Mouse (Mus musculus) kidney, embryonic 16.5 days (tissue): ENCODE results near the gene Adora1. TPM values are rescaled to one million over a fixed set of nuclear protein-coding genes. Genes with fewer than 3 reads are reported as not detected.
A peak's percentile ranks its signal among the peaks of the same experiment; 100 is the strongest.

Experiments
- ATAC-seq: fragments of 200-750 bp; cut with Nextera tagmentation; 2 replicates; pipeline ENCODE4 v1.8.0; 2017; ENCODE audit warnings: moderate TSS enrichment; ENCODE audit not compliant: low FRiP score, low TSS enrichment
- H3K27ac ChIP-seq: fragments of 300-500 bp; sonication (generic); 2 replicates; pipeline ENCODE4 v1.5.1; 2014; ENCODE audit warnings: low read length
- H3K27me3 ChIP-seq: fragments of 300-500 bp; sonication (generic); 2 replicates; pipeline ENCODE4 v1.6.1; 2014; ENCODE audit warnings: low read length, control low read depth, mixed read lengths; ENCODE audit not compliant: insufficient read depth
- H3K36me3 ChIP-seq: fragments of 300-500 bp; sonication (generic); 2 replicates; pipeline ENCODE4 v1.6.1; 2014; ENCODE audit warnings: low read length, control low read depth, mixed read lengths; ENCODE audit not compliant: insufficient read depth
- H3K4me1 ChIP-seq: fragments of 300-500 bp; sonication (generic); 2 replicates; pipeline ENCODE4 v1.6.1; 2014; ENCODE audit warnings: low read length, control low read depth, mixed read lengths; ENCODE audit not compliant: insufficient read depth
- H3K4me2 ChIP-seq: fragments of 300-500 bp; sonication (generic); replicated peaks from 2 replicates; pipeline ENCODE4 v1.6.1; 2014; ENCODE audit warnings: low read depth, low read length
- H3K4me3 ChIP-seq: fragments of 300-500 bp; sonication (generic); 2 replicates; pipeline ENCODE4 v1.5.1; 2014; ENCODE audit warnings: mild to moderate bottlenecking, low read length
- H3K9ac ChIP-seq: fragments of 300-500 bp; sonication (generic); replicated peaks from 2 replicates; pipeline ENCODE4 v1.6.1; 2014; ENCODE audit warnings: low read length
- H3K9me3 ChIP-seq: fragments of 300-500 bp; sonication (generic); 2 replicates; pipeline ENCODE4 v1.6.1; 2016; ENCODE audit warnings: low read length, control low read depth
- WGBS: fragments of 180-500 bp; shearing (Covaris S2); extraction: QIAGEN DNeasy Blood & Tissue Kit; methylation state at CpG from one replicate; pipeline ENCODE4 v1.1.7; 2014; 5-methylcytosine and 5-hydroxymethylcytosine counted together
- polyA plus RNA-seq: library from polyadenylated mRNA; unstranded; fragments of >200 nt; fragmentation: Nextera tagmentation; extraction: Ambion mirVana; gene quantifications from 2 replicates; pipeline ENCODE4 v1.2.1, GENCODE M21; 2015

Adora1 gene
- polyA plus RNA-seq, 1 experiment from 2014 or later = 10.4 TPM

GRCm38 (mm10) chr1:134151655-134152412, 83.4 kb downstream of the Adora1 start:
- H3K4me3 ChIP-seq = no peak overlapping the region
- H3K4me1 ChIP-seq = no peaks in the 10 kb centered on the region
- no peak overlapping the region for H3K4me2 ChIP-seq
- no peaks in the 10 kb centered on the region for H3K27me3 ChIP-seq
- H3K27ac ChIP-seq = no peak overlapping the region
- WGBS = 27% methylated on average over 13 of the region's 13 CpGs
- no peak overlapping the region for H3K9ac ChIP-seq
- H3K36me3 ChIP-seq = no peaks in the 10 kb centered on the region
- peak; percentile 81 for ATAC-seq
- H3K9me3 ChIP-seq = peaks cover 5% of the 10 kb centered on the region

DNA sequence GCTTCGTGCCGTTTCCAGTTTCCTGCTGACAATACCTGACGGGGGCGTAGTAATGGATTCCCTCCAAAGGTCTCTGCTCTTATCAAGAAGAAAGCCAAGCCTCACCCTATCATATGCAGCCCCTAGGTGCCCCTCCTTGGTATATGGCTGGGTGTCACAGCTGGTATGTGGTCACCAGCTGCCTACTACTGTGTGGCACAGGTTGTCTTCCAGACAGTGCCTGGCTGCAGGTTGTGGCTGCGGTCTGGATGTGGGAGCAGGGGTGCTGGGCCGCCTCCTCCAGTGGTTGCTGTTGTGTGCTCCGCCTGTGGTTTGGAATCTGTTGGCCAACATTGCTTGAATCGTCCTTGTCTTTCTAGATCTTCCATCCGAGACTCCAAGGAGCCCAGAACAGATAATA, 84.5 kb downstream of the Adora1 start:
- Histone ChIP-seq H3K27ac (no peak overlapping the region), H3K27me3 (no peaks in the 10 kb centered on the region), H3K4me3 (no peak overlapping the region), H3K4me2 (no peak overlapping the region), H3K9me3 (peaks cover 5% of the 10 kb centered on the region), H3K36me3 (no peaks in the 10 kb centered on the region), H3K4me1 (no peaks in the 10 kb centered on the region), H3K9ac (no peak overlapping the region)
- 92% methylated on average over 9 of the region's 9 CpGs for WGBS
- 0 out of 2 replicates have a peak, but pooled peaks have one; percentile 18 for ATAC-seq

- WGBS = 35% methylated on average over 8 of the region's 8 CpGs
- H3K9me3 ChIP-seq = peaks cover 4% of the 10 kb centered on the region
- no peak overlapping the region for H3K9ac ChIP-seq
- H3K4me2 ChIP-seq = no peak overlapping the region
- no peaks in the 10 kb centered on the region for H3K36me3 ChIP-seq
- no peaks in the 10 kb centered on the region for H3K4me1 ChIP-seq
- no peak overlapping the region for H3K27ac ChIP-seq
- no peak overlapping the region for H3K4me3 ChIP-seq
- H3K27me3 ChIP-seq = no peaks in the 10 kb centered on the region
- peak; percentile 52; the same call in 1 of the 2 replicates for ATAC-seq
These were observed 85.2 kb downstream of the Adora1 start for GRCm38 (mm10) chr1:134150076-134150475.

Other genes with a start within 250 kb of the Adora1 start
- gene Fmod, start 198.2 kb downstream of the Adora1 start, polyA plus RNA-seq = 12.5 and 17.1 TPM in 2 replicates
- gene Btg2, start 156.3 kb downstream of the Adora1 start, polyA plus RNA-seq = 36.2 and 38.2 TPM in 2 replicates
- 0.17 and 0.21 TPM in 2 replicates for gene Chit1, start 124.2 kb downstream of the Adora1 start, polyA plus RNA-seq
- 0.85 and 1.4 TPM in 2 replicates for gene Chil1, start 53.3 kb downstream of the Adora1 start, polyA plus RNA-seq
- 1.6 and 1.7 TPM in 2 replicates for gene Mybph, start 42.0 kb downstream of the Adora1 start, polyA plus RNA-seq
- gene Myog, start 54.6 kb upstream of the Adora1 start, polyA plus RNA-seq = 2.4 and 3.4 TPM in 2 replicates
- gene Ppfia4, start 97.5 kb upstream of the Adora1 start, polyA plus RNA-seq = 3.6 and 3.9 TPM in 2 replicates
- 79.0 and 88.8 TPM in 2 replicates for gene Tmem183a, start 126.5 kb upstream of the Adora1 start, polyA plus RNA-seq
- gene 4933406M09Rik, start 150.5 kb upstream of the Adora1 start, polyA plus RNA-seq = not detected in 2 replicates
- gene Cyb5r1, start 170.1 kb upstream of the Adora1 start, polyA plus RNA-seq = 42.7 and 44.1 TPM in 2 replicates
- gene Adipor1, start 179.9 kb upstream of the Adora1 start, polyA plus RNA-seq = 98.2 and 101 TPM in 2 replicates
- gene Klhl12, start 220.1 kb upstream of the Adora1 start, polyA plus RNA-seq = 32.4 and 35.4 TPM in 2 replicates